Mouse (Mus musculus): ENCODE results near the gene Dnmt3l. TPM values are rescaled to one million over a fixed set of nuclear protein-coding genes. Genes with fewer than 3 reads are reported as not detected.
"Not testable (repeated sequence)": the region's sequence is repeated elsewhere in the genome, so short reads cannot be mapped to it uniquely, and the experiment has no call there.

Dnmt3l gene
- total RNA-seq, 2 experiments from 2014 or later = 1.1 TPM; not detected in 1

GRCm38 (mm10) chr10:78077862-78078261, 36.1 kb downstream of the Dnmt3l start:
- no peak for ATAC-seq (replicated peaks; ENCODE audit: low FRiP score, poor library complexity, severe bottlenecking)

GRCm38 (mm10) chr10:78078276-78078675, 36.5 kb downstream of the Dnmt3l start:
- no peak for ATAC-seq (replicated peaks; ENCODE audit: low FRiP score, poor library complexity, severe bottlenecking)

GRCm38 (mm10) chr10:78079955-78080591, 38.3 kb downstream of the Dnmt3l start:
- no peak for ATAC-seq (replicated peaks; ENCODE audit: low FRiP score, poor library complexity, severe bottlenecking)

GRCm38 (mm10) chr10:78084073-78084472, 42.3 kb downstream of the Dnmt3l start:
- ATAC-seq (replicated peaks; ENCODE audit: low FRiP score, poor library complexity, severe bottlenecking) = no peak

- ATAC-seq (replicated peaks; ENCODE audit: low FRiP score, poor library complexity, severe bottlenecking) = no peak
Measured at GRCm38 (mm10) chr10:78085711-78086110, 44.0 kb downstream of the Dnmt3l start.

- ATAC-seq (replicated peaks; ENCODE audit: low FRiP score, poor library complexity, severe bottlenecking) = no peak
Measured at GRCm38 (mm10) chr10:78086444-78087061, 44.8 kb downstream of the Dnmt3l start.

- ATAC-seq (replicated peaks; ENCODE audit: low FRiP score, poor library complexity, severe bottlenecking) = no peak
Measured at GRCm38 (mm10) chr10:78087101-78087511, 45.4 kb downstream of the Dnmt3l start.

GRCm38 (mm10) chr10:78090246-78090645, 48.5 kb downstream of the Dnmt3l start:
- ATAC-seq (replicated peaks; ENCODE audit: low FRiP score, poor library complexity, severe bottlenecking) = no peak

- ATAC-seq (replicated peaks; ENCODE audit: low FRiP score, poor library complexity, severe bottlenecking) = no peak
Measured at GRCm38 (mm10) chr10:78090706-78091491, 49.2 kb downstream of the Dnmt3l start.

- no peak for ATAC-seq (replicated peaks; ENCODE audit: low FRiP score, poor library complexity, severe bottlenecking)
Measured at GRCm38 (mm10) chr10:78091865-78092724, 50.3 kb downstream of the Dnmt3l start.

- ATAC-seq (replicated peaks; ENCODE audit: low FRiP score, poor library complexity, severe bottlenecking) = no peak
Measured at GRCm38 (mm10) chr10:78092725-78093029, 50.9 kb downstream of the Dnmt3l start.

GRCm38 (mm10) chr10:78095221-78095620, 53.5 kb downstream of the Dnmt3l start:
- no peak for ATAC-seq (replicated peaks; ENCODE audit: low FRiP score, poor library complexity, severe bottlenecking)

- ATAC-seq (replicated peaks; ENCODE audit: low FRiP score, poor library complexity, severe bottlenecking) = no peak
Measured at GRCm38 (mm10) chr10:78095954-78096931, 54.5 kb downstream of the Dnmt3l start.

GRCm38 (mm10) chr10:78099860-78100259, 58.1 kb downstream of the Dnmt3l start:
- ATAC-seq (replicated peaks; ENCODE audit: low FRiP score, poor library complexity, severe bottlenecking) = not testable (repeated sequence)

- ATAC-seq (replicated peaks; ENCODE audit: low FRiP score, poor library complexity, severe bottlenecking) = no peak
Measured at GRCm38 (mm10) chr10:78100989-78101780, 59.4 kb downstream of the Dnmt3l start.

GRCm38 (mm10) chr10:78104555-78105490, 63.1 kb downstream of the Dnmt3l start:
- ATAC-seq (replicated peaks; ENCODE audit: low FRiP score, poor library complexity, severe bottlenecking) = no peak

GRCm38 (mm10) chr10:78105548-78105947, 63.8 kb downstream of the Dnmt3l start:
- ATAC-seq (replicated peaks; ENCODE audit: low FRiP score, poor library complexity, severe bottlenecking) = no peak
